Mouse (Mus musculus) adrenal gland, postnatal 10 days (tissue): ENCODE data around the gene Bco1. TPM values are rescaled to one million over a fixed set of nuclear protein-coding genes. Genes with fewer than 3 reads are reported as not detected.

Source experiments
- DNase-seq: peaks from one replicate; pipeline ENCODE4 v3.0.0; 2021; ENCODE audit warnings: mixed read lengths
- long read RNA-seq, 2 experiments: library from polyadenylated mRNA; stranded (forward); transcript quantifications; one replicate each; pipeline ENCODE4 v2.0.0; 2021
- total RNA-seq, 2 experiments: library from RNA; stranded (reverse); gene quantifications; 2 replicates each; pipeline ENCODE4 v1.2.3; 2021

Bco1 gene
- 1 to 10 TPM; 1.2 to 2.8 TPM for total RNA-seq
- long read RNA-seq, experiment 1, partial matches to known transcripts: 0 of 5 reads
- long read RNA-seq, experiment 1, other reads (novel, unspliced or antisense): 2 of 5 reads
- long read RNA-seq, experiment 2: 0 reads

DNA sequence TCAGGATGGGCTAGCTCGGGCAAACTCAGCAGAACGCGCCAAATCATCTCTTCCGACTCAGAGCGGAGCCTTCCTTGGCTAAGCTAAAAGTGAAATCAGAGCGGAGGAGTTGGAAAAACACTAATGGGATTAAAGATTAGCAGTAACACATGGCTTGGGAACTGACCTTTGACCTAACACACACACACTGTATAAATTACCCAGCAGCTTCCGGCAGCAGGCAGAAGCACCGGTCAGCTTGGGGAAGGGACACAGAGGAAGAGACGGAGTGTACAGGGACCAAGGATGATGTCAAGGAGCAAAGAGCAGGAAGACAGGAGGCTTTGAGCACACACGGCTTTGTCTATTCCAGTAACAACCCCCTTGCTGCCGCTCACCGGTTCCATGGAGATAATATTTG lies at the start of gene Bco1:
Gene Bco1 (plus strand): TSS at position 208 of the 400 bp plus-strand sequence.
- no peak for DNase-seq

GRCm38 (mm10) chr8:117049444-117049843 lies 46.2 kb upstream of the Bco1 start:
- DNase-seq: no peak

- DNase-seq: peak; percentile 29
These were observed 44.9 kb upstream of the Bco1 start for GRCm38 (mm10) chr8:117050763-117051162.

DNA sequence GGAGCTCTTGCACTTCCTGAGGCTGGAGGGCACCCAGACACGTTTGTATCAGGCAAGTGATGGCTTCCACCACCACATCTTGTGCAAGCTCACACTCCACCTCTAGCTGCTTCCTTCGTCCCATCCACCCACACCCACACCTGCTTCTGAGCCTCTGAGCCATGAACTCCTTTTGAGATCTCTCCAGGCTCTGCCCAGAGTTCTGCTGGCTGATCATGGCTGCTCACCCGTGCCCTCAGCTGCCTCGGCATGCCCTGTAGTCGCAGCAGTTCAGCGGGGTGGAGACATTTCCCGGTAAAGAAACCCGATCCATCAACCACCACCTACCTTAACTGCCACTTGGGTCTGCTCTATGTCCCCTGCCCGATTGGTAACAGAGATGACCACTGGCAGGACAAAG lies 44.3 kb upstream of the Bco1 start:
- DNase-seq: no peak

DNA sequence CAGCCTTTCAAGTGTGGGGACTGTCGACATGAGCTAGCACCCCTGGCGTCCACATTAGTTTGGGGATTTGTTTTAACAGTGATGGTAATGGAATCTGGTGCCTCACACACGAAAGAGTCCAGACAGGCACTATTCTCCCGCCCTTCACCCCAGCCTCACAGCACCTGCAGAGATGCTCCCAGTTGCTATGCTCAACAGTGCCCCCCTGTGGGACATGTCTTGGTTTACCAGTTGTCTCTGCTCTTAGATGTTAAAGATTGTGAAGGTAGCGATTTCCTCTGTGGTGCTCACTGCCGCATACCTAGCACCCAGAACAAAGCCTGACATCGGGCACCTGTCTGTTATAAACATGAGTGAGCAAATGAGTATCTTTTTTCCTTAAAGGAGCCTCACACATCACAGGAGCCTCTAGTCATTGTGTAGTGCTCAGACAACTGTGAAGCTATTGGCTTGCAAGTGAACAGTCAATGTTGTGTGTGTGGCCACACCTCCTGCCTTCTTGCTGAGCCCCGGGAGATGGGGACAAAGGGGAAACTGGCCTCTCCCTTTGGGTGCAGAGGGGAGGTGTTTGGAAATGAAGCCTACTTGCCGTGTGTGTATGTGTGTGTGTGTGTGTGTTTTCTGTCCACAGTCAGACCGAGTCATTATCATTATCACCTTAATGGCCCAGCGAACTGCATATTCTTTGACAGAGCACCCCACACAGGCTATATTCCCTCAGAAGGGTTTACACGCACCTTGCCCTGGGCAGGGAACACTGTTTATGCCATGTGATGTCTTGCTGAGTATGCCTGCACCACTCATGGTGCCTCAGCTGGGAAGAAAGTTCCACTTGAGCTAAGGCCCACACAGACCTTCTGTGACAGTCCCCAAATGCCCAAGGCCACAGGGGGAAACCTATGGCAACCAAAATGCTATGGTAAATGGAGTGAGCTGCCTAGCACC lies 42.2 kb upstream of the Bco1 start:
- DNase-seq: peak; percentile 76

DNA sequence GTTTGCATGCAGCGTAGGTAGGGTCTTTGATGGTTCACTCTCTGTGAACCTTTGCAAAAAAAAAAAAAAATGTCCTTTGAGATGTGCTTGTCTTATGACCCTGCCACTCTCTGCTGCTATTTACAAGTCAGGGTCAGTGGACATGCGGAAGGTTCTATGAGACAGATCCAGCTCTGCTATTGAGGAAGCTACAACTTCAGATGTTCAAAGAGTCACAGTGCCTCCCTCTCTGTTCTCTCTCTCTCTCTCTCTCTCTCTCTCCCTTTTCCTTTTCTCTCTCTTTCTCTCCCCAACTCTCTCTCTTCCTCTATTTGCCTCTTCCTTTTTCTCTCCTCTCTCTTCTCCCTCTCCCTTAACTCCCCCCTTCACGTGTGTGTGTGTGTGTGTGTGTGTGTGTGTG lies 41.5 kb upstream of the Bco1 start:
- no peak for DNase-seq

- no peak for DNase-seq
These were observed 40.6 kb upstream of the Bco1 start for GRCm38 (mm10) chr8:117055097-117055496.

DNA sequence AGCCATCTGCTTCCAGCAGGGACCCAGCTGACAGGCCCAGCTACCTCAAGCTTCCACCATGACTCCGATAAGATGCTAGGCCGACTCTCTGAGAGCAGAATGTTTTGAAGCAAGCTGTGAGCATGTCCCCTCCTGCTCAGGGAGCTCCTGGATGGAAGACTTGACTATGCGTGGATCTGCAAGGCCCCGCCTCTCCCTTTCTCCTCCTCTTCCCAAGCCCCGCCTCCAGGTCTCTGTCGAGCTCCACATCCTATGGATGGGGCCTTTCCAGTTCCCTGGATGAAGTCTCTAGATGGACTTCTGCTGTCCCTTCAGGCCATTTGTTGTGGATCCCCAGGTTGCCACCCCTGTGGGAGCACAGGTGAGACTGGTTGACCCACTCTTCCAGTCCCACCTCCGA lies 36.6 kb upstream of the Bco1 start:
- DNase-seq: no peak

DNA sequence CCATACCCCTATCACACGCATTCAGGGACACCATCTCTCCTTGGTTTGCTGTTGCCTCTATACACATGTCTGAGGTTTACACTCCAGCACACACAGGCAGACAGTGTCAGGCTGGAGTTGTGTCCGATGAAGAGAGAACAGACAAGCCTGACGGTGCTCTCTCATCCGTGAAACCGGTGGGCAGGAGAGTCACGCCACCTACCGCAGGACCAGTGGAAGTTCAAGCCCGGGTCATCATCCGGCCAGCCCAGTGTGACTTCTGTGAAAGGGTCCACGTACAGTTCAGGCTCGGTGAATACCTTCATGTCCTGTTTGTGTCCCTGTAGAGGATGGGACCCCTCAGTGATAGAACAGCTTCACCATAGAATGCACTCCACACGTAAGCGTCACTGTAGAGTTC lies 35.3 kb upstream of the Bco1 start:
- DNase-seq: no peak

GRCm38 (mm10) chr8:117061180-117061880 lies 34.3 kb upstream of the Bco1 start:
- DNase-seq: peak; percentile 20

DNA sequence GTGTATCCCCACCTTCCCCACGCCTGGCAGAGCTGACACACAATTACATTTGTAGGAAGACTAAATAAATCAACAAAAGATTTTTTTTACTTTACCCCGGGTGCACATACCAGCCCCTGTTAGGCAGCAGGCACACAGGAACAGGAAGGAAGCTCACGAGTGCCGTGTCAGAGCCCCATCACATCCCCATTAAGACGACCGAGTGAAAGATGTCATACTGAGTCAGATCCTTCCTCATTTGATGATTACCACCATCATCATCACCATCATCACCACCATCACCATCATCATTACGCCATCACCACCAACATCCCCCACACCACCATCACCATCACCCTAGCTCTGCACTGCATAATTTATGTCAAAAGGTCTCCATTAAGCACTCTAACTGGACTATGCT lies 28.7 kb upstream of the Bco1 start:
- DNase-seq: no peak

GRCm38 (mm10) chr8:117067396-117067795 lies 28.3 kb upstream of the Bco1 start:
- no peak for DNase-seq

DNA sequence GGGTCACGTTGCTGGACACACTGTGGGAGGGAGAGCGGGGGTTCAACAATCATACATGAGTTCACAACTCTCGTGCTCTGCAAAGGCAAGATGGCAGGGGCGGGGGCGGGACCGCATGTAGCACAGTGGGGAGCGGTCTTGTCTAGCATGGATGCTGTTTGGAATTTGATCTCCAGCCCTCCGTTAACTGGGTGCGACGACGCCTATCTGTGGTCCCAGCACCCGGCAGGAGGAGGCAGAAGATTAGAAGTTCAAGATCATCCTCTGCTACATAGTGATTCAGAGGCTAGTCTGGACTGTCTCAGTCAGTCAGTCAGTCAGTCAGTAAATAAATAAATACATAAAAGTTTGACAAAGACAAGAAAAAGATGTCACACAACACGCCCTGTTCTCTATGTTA lies 27.4 kb upstream of the Bco1 start:
- no peak for DNase-seq

DNA sequence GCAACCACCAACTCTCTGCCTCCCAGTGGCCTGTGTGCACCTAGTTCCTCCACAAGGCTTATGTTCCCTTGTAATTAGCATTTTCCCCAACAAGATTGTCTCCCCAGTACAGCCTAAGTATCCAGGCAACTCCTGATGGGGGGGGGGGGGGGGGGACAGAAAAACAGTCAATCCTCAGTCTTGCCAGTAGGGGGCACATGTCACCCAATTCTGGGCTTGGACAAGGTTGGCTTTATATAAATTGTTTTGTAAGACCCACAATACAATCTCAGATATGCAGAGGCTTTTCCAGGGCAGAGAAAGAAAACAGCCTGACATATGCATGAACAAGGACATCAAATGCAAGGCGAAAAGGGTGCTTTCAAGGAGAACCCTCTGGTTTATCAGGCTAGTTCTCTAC lies 25.9 kb upstream of the Bco1 start:
- peak; percentile 31 for DNase-seq

- no peak for DNase-seq
These were observed 21.1 kb upstream of the Bco1 start for GRCm38 (mm10) chr8:117074350-117075182.

GRCm38 (mm10) chr8:117078367-117078926 lies 17.2 kb upstream of the Bco1 start:
- DNase-seq: no peak

DNA sequence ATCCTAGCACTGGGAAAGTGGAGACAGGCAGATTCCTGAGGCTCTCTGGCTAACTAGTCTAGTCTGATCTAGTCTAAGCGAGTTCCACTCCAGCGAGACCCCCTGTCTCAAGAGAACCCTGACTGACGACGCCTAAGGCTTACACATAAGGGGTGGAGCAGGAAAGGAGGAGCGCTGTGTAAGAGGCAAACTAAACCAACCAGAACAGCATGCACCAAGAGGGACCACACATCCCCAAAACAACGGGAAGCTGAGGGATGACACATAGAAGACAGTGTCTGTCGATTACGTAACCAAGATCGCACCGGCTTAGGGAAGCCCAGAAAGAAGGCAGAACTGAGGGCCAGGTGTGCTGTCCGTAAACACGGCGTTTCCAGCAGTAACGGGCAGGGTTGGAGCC lies 16.0 kb upstream of the Bco1 start:
- DNase-seq: no peak

DNA sequence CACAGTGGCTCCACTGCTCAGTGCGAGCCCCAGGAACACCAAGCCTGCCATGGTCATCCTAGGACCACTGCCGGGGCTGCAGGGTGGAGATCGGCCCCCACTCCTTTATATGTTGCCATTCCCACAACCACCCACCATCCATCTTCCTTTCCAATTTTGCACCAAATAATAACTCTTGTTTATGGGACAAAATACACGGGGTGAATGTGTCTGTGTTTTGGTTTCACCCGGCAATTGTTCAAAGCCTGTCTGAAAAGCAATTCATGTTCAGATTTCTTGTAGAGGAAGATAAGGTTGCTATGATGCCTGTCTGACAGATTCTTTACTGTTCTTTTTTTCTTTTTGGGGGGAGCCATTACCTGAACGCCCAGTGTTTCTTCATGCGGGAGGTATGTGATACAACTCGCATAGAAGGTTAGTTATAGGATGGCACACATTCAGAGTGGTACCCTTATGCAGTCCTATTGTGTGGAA lies 13.2 kb upstream of the Bco1 start, which contains the start of gene Pkd1l2:
Gene Pkd1l2 (minus strand): TSS at position 51 of the 474 bp plus-strand sequence.
- no peak for DNase-seq

- no peak for DNase-seq
These were observed 12.6 kb upstream of the Bco1 start for GRCm38 (mm10) chr8:117082947-117083559.

DNA sequence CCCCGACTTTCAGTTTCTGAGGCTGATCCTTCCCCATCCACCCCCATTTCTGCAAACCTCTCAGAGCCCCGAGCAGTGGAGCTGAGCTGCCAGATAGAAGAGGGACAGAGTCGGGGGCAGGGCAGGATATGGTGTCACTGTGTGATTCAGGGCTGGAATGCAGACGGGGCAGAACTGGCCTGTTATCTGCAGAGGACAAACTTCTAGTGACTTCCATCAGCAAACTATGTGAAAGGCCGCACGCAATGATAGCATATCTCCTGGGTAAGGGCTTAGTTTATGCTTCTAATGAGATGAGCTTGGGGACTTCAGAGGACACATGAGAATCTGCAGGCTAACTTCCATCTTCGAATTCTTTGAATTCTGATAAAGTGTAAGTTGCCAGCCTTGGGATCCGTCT lies 10.1 kb upstream of the Bco1 start:
- DNase-seq: peak; percentile 18

GRCm38 (mm10) chr8:117087036-117087435 lies 8.6 kb upstream of the Bco1 start:
- DNase-seq: no peak
